Mouse (Mus musculus): ENCODE results near the gene Tmem51. TPM values are rescaled to one million over a fixed set of nuclear protein-coding genes. Genes with fewer than 3 reads are reported as not detected.
"Not testable (repeated sequence)": the region's sequence is repeated elsewhere in the genome, so short reads cannot be mapped to it uniquely, and the experiment has no call there.

Gene Tmem51
- total and polyA plus RNA-seq, 3 experiments: not detected

- Histone ChIP-seq H3K9ac (ENCODE audit: control insufficient read depth, low read depth, low read length, poor library complexity, severe bottlenecking) (no peak overlapping the region), H3K4me1 (ENCODE audit: control insufficient read depth in 1 of 2, insufficient read depth in 2 of 2, low read length in 2 of 2) (no peaks in the 10 kb centered on the region), H3K4me3 (ENCODE audit: control insufficient read depth in 1 of 2, insufficient read depth in 1 of 2, low read depth in 2 of 2, low read length in 2 of 2) (no peak overlapping the region), H3K36me3 (ENCODE audit: control insufficient read depth in 1 of 2, insufficient read depth in 2 of 2, low read length in 2 of 2) (no peaks in the 10 kb centered on the region), H3K27me3 (ENCODE audit: control insufficient read depth in 1 of 2, insufficient read depth in 2 of 2, low read length in 2 of 2) (no peaks in the 10 kb centered on the region), H3K9me3 (replicated peaks; ENCODE audit: insufficient read depth, low read length) (no peaks in the 10 kb centered on the region), H3K27ac (ENCODE audit: control insufficient read depth, low read depth, low read length) (no peak overlapping the region), H3K79me2 (ENCODE audit: control insufficient read depth, insufficient read depth, low read length, poor library complexity) (no peaks in the 10 kb centered on the region)
- TF ChIP-seq HCFC1 (IDR thresholded peaks at IDR 0.05; ENCODE audit: low read depth, low read length): no peak
- DNase-seq (ENCODE audit: low read depth, low spot score): no peak
Measured at GRCm38 (mm10) chr4:141996086-141996485, 88.0 kb downstream of the Tmem51 start.

GRCm38 (mm10) chr4:141994062-141994471 is 90.0 kb downstream of the Tmem51 start:
- not testable (repeated sequence) for H3K4me3 ChIP-seq (ENCODE audit: control insufficient read depth in 1 of 2, insufficient read depth in 1 of 2, low read depth in 2 of 2, low read length in 2 of 2); H3K4me1 ChIP-seq (ENCODE audit: control insufficient read depth in 1 of 2, insufficient read depth in 2 of 2, low read length in 2 of 2); H3K9ac ChIP-seq (ENCODE audit: control insufficient read depth, low read depth, low read length, poor library complexity, severe bottlenecking); H3K27me3 ChIP-seq (ENCODE audit: control insufficient read depth in 1 of 2, insufficient read depth in 2 of 2, low read length in 2 of 2); H3K9me3 ChIP-seq (replicated peaks; ENCODE audit: insufficient read depth, low read length); DNase-seq (ENCODE audit: low read depth, low spot score); H3K36me3 ChIP-seq (ENCODE audit: control insufficient read depth in 1 of 2, insufficient read depth in 2 of 2, low read length in 2 of 2); H3K79me2 ChIP-seq (ENCODE audit: control insufficient read depth, insufficient read depth, low read length, poor library complexity); H3K27ac ChIP-seq (ENCODE audit: control insufficient read depth, low read depth, low read length)

- no peak overlapping the region for H3K4me3 ChIP-seq (ENCODE audit: control insufficient read depth in 1 of 2, insufficient read depth in 1 of 2, low read depth in 2 of 2, low read length in 2 of 2)
- no peaks in the 10 kb centered on the region for H3K4me1 ChIP-seq (ENCODE audit: control insufficient read depth in 1 of 2, insufficient read depth in 2 of 2, low read length in 2 of 2)
- no peaks in the 10 kb centered on the region for H3K27me3 ChIP-seq (ENCODE audit: control insufficient read depth in 1 of 2, insufficient read depth in 2 of 2, low read length in 2 of 2)
- H3K79me2 ChIP-seq (ENCODE audit: control insufficient read depth, insufficient read depth, low read length, poor library complexity): no peaks in the 10 kb centered on the region
- no peaks in the 10 kb centered on the region for H3K9me3 ChIP-seq (replicated peaks; ENCODE audit: insufficient read depth, low read length)
- H3K27ac ChIP-seq (ENCODE audit: control insufficient read depth, low read depth, low read length): no peak overlapping the region
- H3K36me3 ChIP-seq (ENCODE audit: control insufficient read depth in 1 of 2, insufficient read depth in 2 of 2, low read length in 2 of 2): no peaks in the 10 kb centered on the region
- TF ChIP-seq ZNF384 (IDR thresholded peaks at IDR 0.05; ENCODE audit: low read depth, low read length) (no peak), USF1 (IDR thresholded peaks at IDR 0.05; ENCODE audit: low read depth, low read length) (no peak), RAD21 (IDR thresholded peaks at IDR 0.05; ENCODE audit: low read depth, low read length) (no peak), E2F4 (IDR thresholded peaks at IDR 0.05; ENCODE audit: borderline replicate concordance, low read depth, low read length) (no peak), TAL1 (IDR thresholded peaks at IDR 0.05; ENCODE audit: low read length) (no peak), SIN3A (IDR thresholded peaks at IDR 0.05; ENCODE audit: low read length) (no peak), SMC3 (IDR thresholded peaks at IDR 0.05; ENCODE audit: low read depth, low read length) (no peak), MEF2A (IDR thresholded peaks at IDR 0.05; ENCODE audit: extremely low read depth, insufficient replicate concordance, low read depth, low read length, poor library complexity, severe bottlenecking) (no peak), HCFC1 (IDR thresholded peaks at IDR 0.05; ENCODE audit: low read depth, low read length) (no peak), POLR2AphosphoS5 (IDR thresholded peaks at IDR 0.05; ENCODE audit: borderline replicate concordance, low read depth, low read length) (no peak), MYB (IDR thresholded peaks at IDR 0.05; ENCODE audit: low read depth, low read length) (no peak), CHD1 (IDR thresholded peaks at IDR 0.05; ENCODE audit: low read depth, low read length) (no peak), CHD2 (IDR thresholded peaks at IDR 0.05; ENCODE audit: low read length) (no peak), KAT2A (conservative IDR thresholded peaks at IDR 0.05; ENCODE audit: low read depth, low read length) (no peak), ELF1 (IDR thresholded peaks at IDR 0.05; ENCODE audit: low read depth, low read length) (no peak), MXI1 (IDR thresholded peaks at IDR 0.05; ENCODE audit: low read depth, low read length) (no peak), GATA1 (IDR thresholded peaks at IDR 0.05; ENCODE audit: low read depth, low read length) (no peak)
- H3K9ac ChIP-seq (ENCODE audit: control insufficient read depth, low read depth, low read length, poor library complexity, severe bottlenecking): no peak overlapping the region
- DNase-seq (ENCODE audit: low read depth, low spot score): no peak
Measured at GRCm38 (mm10) chr4:141993347-141994061, 90.6 kb downstream of the Tmem51 start.

Data from MEL (cell line).